Mouse (Mus musculus) T-cell, adult 2 months (primary cell): ENCODE results near the gene Ythdf2.

Experiments
- DNase-seq: peaks from one replicate; pipeline ENCODE4 v3.0.0; 2022; ENCODE audit warnings: low spot score

Ythdf2 gene

DNA sequence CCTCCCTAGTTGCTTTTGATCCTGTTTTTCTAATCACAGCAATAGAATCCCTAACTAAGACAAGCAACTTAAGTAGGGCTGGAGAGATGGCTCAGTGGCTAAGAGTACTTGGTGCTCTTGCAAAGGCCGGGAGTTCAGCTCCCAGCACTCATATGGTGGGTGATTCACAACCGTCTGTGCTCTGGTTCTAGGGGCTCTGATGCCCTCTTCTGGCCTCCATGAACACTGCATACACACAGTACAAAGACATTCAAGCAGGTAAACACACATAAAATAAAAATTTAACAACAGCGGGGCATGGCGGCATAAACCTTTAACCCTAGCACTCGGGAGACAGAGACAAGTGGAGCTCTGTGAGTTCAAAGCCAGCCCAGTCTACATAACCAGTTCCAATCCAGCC, 65.9 kb downstream of the Ythdf2 start:
- DNase-seq, result no peak

DNA sequence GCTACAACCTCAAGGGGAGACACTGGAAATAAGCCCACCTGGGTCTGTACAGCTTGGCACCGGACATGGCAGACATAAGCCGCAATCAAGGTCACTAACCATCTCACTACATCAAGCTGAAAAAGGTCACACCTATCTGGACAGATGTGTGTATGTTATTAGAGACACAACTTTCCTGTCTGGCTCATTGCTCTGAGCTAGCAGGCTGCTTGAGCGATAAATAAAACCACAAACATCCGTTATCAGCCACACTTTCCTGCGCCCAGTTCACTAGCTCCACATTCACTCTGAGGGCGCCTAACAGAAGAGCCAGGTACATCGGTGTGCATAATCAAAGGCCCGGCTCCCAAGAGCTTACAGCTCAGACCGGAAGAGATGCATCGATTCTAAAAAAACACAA, 67.0 kb downstream of the Ythdf2 start:
- no peak for DNase-seq

DNA sequence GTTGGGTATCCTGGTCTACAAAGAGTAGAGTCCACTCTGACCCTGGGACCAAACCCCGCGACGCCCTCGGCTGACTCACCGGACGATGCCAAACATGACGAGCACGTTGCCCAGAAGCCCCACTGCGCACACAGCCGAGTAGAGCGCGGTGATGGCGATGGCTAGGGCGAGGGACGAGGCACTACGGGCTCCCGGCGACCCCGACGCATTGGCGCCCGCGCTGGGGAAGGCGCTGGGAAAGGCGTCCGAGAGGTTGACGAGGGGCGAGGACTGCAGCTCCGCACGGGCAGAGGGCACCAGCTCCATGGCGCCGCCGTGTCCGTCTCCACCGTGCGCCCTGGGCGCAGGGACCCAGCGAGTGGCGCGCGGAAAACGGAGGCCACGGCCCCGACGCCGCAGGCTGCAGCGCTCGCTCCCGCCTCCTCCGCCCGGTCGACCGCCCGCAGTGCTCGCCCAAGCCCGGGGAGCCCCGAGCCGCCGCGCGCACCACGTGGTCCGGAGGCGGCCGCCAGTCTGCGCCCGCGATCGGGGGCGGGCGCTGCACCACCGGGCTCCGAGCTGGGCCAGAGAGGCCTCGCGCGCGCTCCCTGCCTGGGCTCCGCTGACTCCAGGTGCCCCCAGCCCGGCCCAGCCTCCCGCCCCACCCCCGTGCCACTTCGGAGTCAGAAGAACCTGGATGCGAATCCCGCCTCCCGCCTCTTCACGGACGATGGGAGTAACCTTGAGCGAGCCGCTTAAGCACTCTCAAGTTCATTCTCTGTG, 67.8 kb downstream of the Ythdf2 start, which contains the start of gene Oprd1:
Gene Oprd1, minus strand, starts transcription at position 407 of the 762 bp plus-strand sequence.
- no peak for DNase-seq

DNA sequence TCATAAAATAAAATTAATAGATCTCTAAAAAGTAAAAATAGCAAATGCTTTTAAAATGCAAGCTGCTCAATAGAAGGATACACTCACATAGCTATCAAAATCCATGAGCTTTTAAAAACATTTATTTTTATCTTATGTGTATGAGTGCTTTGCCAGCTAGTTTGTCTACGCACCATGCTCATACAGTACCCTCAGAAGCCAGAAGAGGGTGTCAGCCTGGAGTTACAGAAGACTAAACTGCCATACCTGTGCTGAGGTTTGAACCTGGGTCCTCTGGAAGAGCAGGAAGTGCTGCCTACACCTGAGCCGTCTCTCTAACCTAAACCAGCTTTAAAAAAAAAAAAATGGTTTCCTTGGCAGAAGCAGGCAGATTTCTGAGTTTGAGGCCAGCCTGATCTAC, 73.5 kb downstream of the Ythdf2 start:
- DNase-seq, result no peak

DNA sequence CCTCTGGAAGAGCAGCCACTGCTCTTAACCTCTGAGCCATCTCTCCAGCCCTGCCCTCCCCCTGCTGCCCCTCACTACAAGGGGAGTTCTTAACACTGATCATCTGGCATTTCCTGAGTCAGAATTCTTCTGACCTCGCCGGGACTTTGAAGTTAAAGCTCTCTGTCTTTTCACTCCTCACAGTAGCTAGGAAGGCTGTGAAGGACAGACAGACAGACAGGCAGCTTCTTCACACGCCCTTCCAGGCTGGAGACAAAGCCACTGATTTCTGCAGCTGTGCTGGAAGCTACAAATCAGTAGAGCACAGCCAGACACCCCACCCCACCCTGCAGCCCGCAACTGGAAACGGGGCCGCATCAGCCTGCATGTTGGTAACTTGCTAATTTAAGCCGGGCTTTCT, 75.1 kb downstream of the Ythdf2 start:
- no peak for DNase-seq
